Mouse (Mus musculus): ENCODE data around the gene Acad12.

DNA sequence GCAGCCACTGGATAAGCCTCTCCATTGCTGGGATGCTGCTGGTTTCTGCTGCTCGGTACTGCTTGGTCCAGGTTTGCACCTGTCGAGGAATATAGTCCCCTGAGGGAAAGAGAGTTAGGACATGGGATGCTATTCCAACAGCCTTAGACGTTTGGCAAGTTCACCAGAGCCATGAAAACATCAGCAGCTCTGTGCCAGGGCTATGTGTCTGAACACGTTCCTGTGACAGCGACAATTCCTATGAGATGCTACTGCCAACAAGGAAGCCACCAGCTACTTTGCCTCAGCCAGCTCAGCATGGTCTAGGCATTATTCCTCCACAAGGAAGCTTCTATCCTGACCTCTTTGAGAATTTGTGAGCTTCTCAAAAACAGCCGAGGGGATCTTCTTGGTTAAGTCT lies 18.6 kb upstream of the Acad12 start:
- TF ChIP-seq CTCF (IDR thresholded peaks at IDR 0.05): no peak
- TF ChIP-seq EP300 (IDR thresholded peaks at IDR 0.05): no peak
